Mouse (Mus musculus) spleen, adult 2 months (tissue): ENCODE results near the gene Runx1. TPM values are rescaled to one million over a fixed set of nuclear protein-coding genes. Genes with fewer than 3 reads are reported as not detected.

Source experiments
- DNase-seq, 2 experiments: peaks; one replicate each; pipeline versions ENCODE4 v3.0.0 to v3.0.0-alpha.2; 2012 to 2021; ENCODE audit warnings: low spot score in 2 of 2, low read depth in 1 of 2
- H3K27ac ChIP-seq: fragments of 200-500 bp; 2 replicates; pipeline ENCODE4 v1.5.1; 2012; ENCODE audit warnings: low read length, inconsistent platforms; ENCODE audit not compliant: insufficient read depth
- H3K27me3 ChIP-seq: fragments of 200-500 bp; 2 replicates; pipeline ENCODE4 v1.6.1; 2012; ENCODE audit warnings: mild to moderate bottlenecking, moderate library complexity, low read length, inconsistent platforms; ENCODE audit not compliant: control insufficient read depth, insufficient read depth
- H3K36me3 ChIP-seq: fragments of 200-500 bp; 2 replicates; pipeline ENCODE4 v1.6.1; 2012; ENCODE audit warnings: mild to moderate bottlenecking, low read length, inconsistent platforms; ENCODE audit not compliant: control insufficient read depth, insufficient read depth
- H3K4me1 ChIP-seq: fragments of 200-500 bp; 2 replicates; pipeline ENCODE4 v1.6.1; 2011; ENCODE audit warnings: inconsistent platforms; ENCODE audit not compliant: control insufficient read depth, insufficient read depth, insufficient read length
- H3K4me3 ChIP-seq: fragments of 200-500 bp; 2 replicates; pipeline ENCODE4 v1.5.1; 2011; ENCODE audit warnings: mild to moderate bottlenecking, inconsistent platforms; ENCODE audit not compliant: insufficient read depth, insufficient read length; ENCODE audit errors: extremely low read depth
- CTCF ChIP-seq: fragments of 200-500 bp; IDR thresholded peaks from 2 replicates; pipeline ENCODE4 v1.5.1; 2011; ENCODE audit warnings: mild to moderate bottlenecking, inconsistent platforms; ENCODE audit not compliant: insufficient read depth, insufficient read length, insufficient replicate concordance; ENCODE audit errors: extremely low read depth
- POLR2A ChIP-seq: fragments of 200-500 bp; IDR thresholded peaks from 2 replicates; pipeline ENCODE4 v1.6.1; 2011; ENCODE audit warnings: low read depth, low read length, inconsistent platforms
- WGBS: fragments of 180-500 bp; shearing (Covaris S2); methylation state at CpG from one replicate; pipeline ENCODE4 v1.1.7; 2018; 5-methylcytosine and 5-hydroxymethylcytosine counted together
- polyA plus RNA-seq: library from polyadenylated mRNA; depleted of rRNA; stranded (reverse); fragments of >200 nt; gene quantifications from 2 replicates; pipeline ENCODE4 v1.2.3, GENCODE M21; 2012

The Runx1 gene
- polyA plus RNA-seq, 1 experiment = 26.7 TPM

DNA sequence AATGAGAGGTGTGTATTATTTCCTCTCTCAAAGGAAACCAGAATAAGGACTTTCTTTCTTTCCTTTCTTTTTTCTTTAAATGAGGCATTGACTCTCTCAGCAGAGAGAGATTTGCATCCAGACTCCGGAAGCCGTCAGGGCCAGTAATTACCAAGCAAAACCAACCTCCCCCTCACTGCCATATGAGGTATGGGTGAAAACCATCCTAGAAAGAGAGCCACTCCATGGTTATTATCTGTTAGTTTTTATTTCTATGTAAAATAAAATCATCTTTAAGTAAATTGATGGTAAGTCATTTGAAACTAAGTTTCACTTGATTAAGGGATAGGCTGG lies 10.8 kb downstream of the Runx1 start:
- H3K27ac ChIP-seq = no peak overlapping the region
- TF ChIP-seq POLR2A (no peak), CTCF (no peak)
- no peak overlapping the region for H3K4me3 ChIP-seq
- peaks cover 33% of the 10 kb centered on the region for H3K4me1 ChIP-seq
- H3K27me3 ChIP-seq = no peaks in the 10 kb centered on the region; the same call in 1 of the 2 replicates
- DNase-seq = no peak
- 78% methylated on average over 2 of the region's 2 CpGs for WGBS
- H3K36me3 ChIP-seq = peaks cover 7% of the 10 kb centered on the region

GRCm38 (mm10) chr16:92814366-92815194 lies 11.4 kb downstream of the Runx1 start:
- no peak for DNase-seq
- 44% methylated on average over 5 of the region's 5 CpGs for WGBS
- no peak for TF ChIP-seq POLR2A
- no peak for TF ChIP-seq CTCF
- H3K4me3 ChIP-seq = no peak overlapping the region
- H3K27ac ChIP-seq = 0 out of 2 replicates have a peak overlapping the region, but pooled peaks have one; percentile 12
- H3K27me3 ChIP-seq = no peaks in the 10 kb centered on the region; the same call in 1 of the 2 replicates
- peaks cover 34% of the 10 kb centered on the region for H3K4me1 ChIP-seq
- H3K36me3 ChIP-seq = peaks cover 7% of the 10 kb centered on the region

- H3K27ac ChIP-seq = no peak overlapping the region
- DNase-seq = no peak
- H3K36me3 ChIP-seq = peaks cover 4% of the 10 kb centered on the region
- WGBS = 73% methylated on average over 3 of the region's 3 CpGs
- no peak overlapping the region for H3K4me3 ChIP-seq
- TF ChIP-seq POLR2A = no peak
- TF ChIP-seq CTCF = no peak
- no peaks in the 10 kb centered on the region; the same call in 1 of the 2 replicates for H3K27me3 ChIP-seq
- peaks cover 26% of the 10 kb centered on the region for H3K4me1 ChIP-seq
Observed at GRCm38 (mm10) chr16:92812405-92812804, 13.5 kb downstream of the Runx1 start.

- no peaks in the 10 kb centered on the region; the same call in 1 of the 2 replicates for H3K27me3 ChIP-seq
- WGBS = 64% methylated on average over 8 of the region's 8 CpGs
Observed at GRCm38 (mm10) chr16:92810568-92811240, 15.2 kb downstream of the Runx1 start.

GRCm38 (mm10) chr16:92807772-92808171 lies 18.2 kb downstream of the Runx1 start:
- H3K4me1 ChIP-seq = peaks cover 15% of the 10 kb centered on the region; the same call in 1 of the 2 replicates
- no peak for DNase-seq
- H3K27ac ChIP-seq = no peak overlapping the region
- 50% methylated on average over 8 of the region's 8 CpGs for WGBS
- no peak overlapping the region for H3K4me3 ChIP-seq
- peaks cover 2% of the 10 kb centered on the region for H3K36me3 ChIP-seq
- H3K27me3 ChIP-seq = no peaks in the 10 kb centered on the region
- no peak for TF ChIP-seq POLR2A
- no peak for TF ChIP-seq CTCF

More at GRCm38 (mm10) chr16:92810568-92811240, 15.2 kb downstream of the Runx1 start:
- no peak for TF ChIP-seq POLR2A
- no peak for TF ChIP-seq CTCF
- no peak for DNase-seq
- no peak overlapping the region for H3K4me3 ChIP-seq
- peaks cover 2% of the 10 kb centered on the region for H3K36me3 ChIP-seq
- H3K4me1 ChIP-seq = peaks cover 24% of the 10 kb centered on the region
- no peak overlapping the region for H3K27ac ChIP-seq

GRCm38 (mm10) chr16:92803076-92803580 lies 22.8 kb downstream of the Runx1 start:
- H3K4me3 ChIP-seq = no peak overlapping the region

GRCm38 (mm10) chr16:92801567-92801966 lies 24.4 kb downstream of the Runx1 start:
- no peak for TF ChIP-seq CTCF
- no peak for TF ChIP-seq POLR2A
- peaks cover 15% of the 10 kb centered on the region; the same call in 1 of the 2 replicates for H3K4me1 ChIP-seq
- peak; percentile 65 to 72 for DNase-seq
- no peak overlapping the region for H3K4me3 ChIP-seq
- no peaks in the 10 kb centered on the region for H3K27me3 ChIP-seq
- H3K36me3 ChIP-seq = no peaks in the 10 kb centered on the region; the same call in 1 of the 2 replicates
- WGBS = 13% methylated on average over 12 of the region's 12 CpGs
- H3K27ac ChIP-seq = peak overlapping the region; percentile 79

More at GRCm38 (mm10) chr16:92803076-92803580, 22.8 kb downstream of the Runx1 start:
- peak overlapping the region; percentile 27 for H3K27ac ChIP-seq
- H3K27me3 ChIP-seq = no peaks in the 10 kb centered on the region
- no peaks in the 10 kb centered on the region; the same call in 1 of the 2 replicates for H3K36me3 ChIP-seq
- WGBS = 50% methylated on average over 7 of the region's 7 CpGs
- TF ChIP-seq POLR2A (no peak), CTCF (no peak)
- DNase-seq = no peak
- peaks cover 15% of the 10 kb centered on the region; the same call in 1 of the 2 replicates for H3K4me1 ChIP-seq
